Mouse (Mus musculus): Measurements from ENCODE around the gene Dhh. TPM values are rescaled to one million over a fixed set of nuclear protein-coding genes. Genes with fewer than 3 reads are reported as not detected.

The Dhh gene
- total and polyA plus RNA-seq, 2 experiments from 2014 or later, result 1.7 to 4.8 TPM

GRCm38 (mm10) chr15:98930017-98930734 lies 31.8 kb upstream of the Dhh start:
- no peak for DNase-seq (ENCODE audit: low spot score)
- Histone ChIP-seq H3K4me3 (ENCODE audit: low read depth, low read length) (no peak overlapping the region), H3K4me2 (ENCODE audit: low read depth, low read length) (no peak overlapping the region), H3K27me3 (ENCODE audit: control insufficient read depth, insufficient read depth, low read length) (no peaks in the 10 kb centered on the region), H3K27ac (ENCODE audit: low read depth) (peak overlapping the region; percentile 43), H3K9me3 (replicated peaks; ENCODE audit: control insufficient read depth, low read length) (no peaks in the 10 kb centered on the region), H3K36me3 (replicated peaks; ENCODE audit: control insufficient read depth, insufficient read depth, low read length) (peaks cover 13% of the 10 kb centered on the region), H3K4me1 (ENCODE audit: control insufficient read depth, insufficient read depth) (peaks cover under 1% of the 10 kb centered on the region; the same call in 1 of the 2 replicates), H3K9ac (replicated peaks; ENCODE audit: low read depth, low read length) (no peak overlapping the region)
- no peak for TF ChIP-seq EP300 (IDR thresholded peaks at IDR 0.05; ENCODE audit: low read depth)
- TF ChIP-seq CTCF (IDR thresholded peaks at IDR 0.05; ENCODE audit: low read depth), result no peak
- 45% methylated on average over 8 of the region's 8 CpGs for WGBS
- ATAC-seq (ENCODE audit: insufficient read depth, low read depth), result no peak

- Histone ChIP-seq H3K27ac (ENCODE audit: low read depth) (peak overlapping the region; percentile 43), H3K27me3 (ENCODE audit: control insufficient read depth, insufficient read depth, low read length) (no peaks in the 10 kb centered on the region), H3K9me3 (replicated peaks; ENCODE audit: control insufficient read depth, low read length) (no peaks in the 10 kb centered on the region), H3K4me3 (ENCODE audit: low read depth, low read length) (no peak overlapping the region), H3K36me3 (replicated peaks; ENCODE audit: control insufficient read depth, insufficient read depth, low read length) (peaks cover 13% of the 10 kb centered on the region), H3K9ac (replicated peaks; ENCODE audit: low read depth, low read length) (no peak overlapping the region), H3K4me2 (ENCODE audit: low read depth, low read length) (no peak overlapping the region), H3K4me1 (ENCODE audit: control insufficient read depth, insufficient read depth) (no peaks in the 10 kb centered on the region; the same call in 1 of the 2 replicates)
- ATAC-seq (ENCODE audit: insufficient read depth, low read depth) (peak; percentile 87), DNase-seq (ENCODE audit: low spot score) (peak; percentile 94)
- 12% methylated on average over 13 of the region's 13 CpGs for WGBS
- TF ChIP-seq EP300 (IDR thresholded peaks at IDR 0.05; ENCODE audit: low read depth) (peak; percentile 69; the same call in 1 of the 2 replicates), CTCF (IDR thresholded peaks at IDR 0.05; ENCODE audit: low read depth) (peak; percentile 83)
Measured at GRCm38 (mm10) chr15:98928598-98929240, 30.4 kb upstream of the Dhh start.

- Histone ChIP-seq H3K4me1 (ENCODE audit: control insufficient read depth, insufficient read depth) (no peaks in the 10 kb centered on the region), H3K36me3 (replicated peaks; ENCODE audit: control insufficient read depth, insufficient read depth, low read length) (peaks cover 13% of the 10 kb centered on the region), H3K4me3 (ENCODE audit: low read depth, low read length) (no peak overlapping the region), H3K9me3 (replicated peaks; ENCODE audit: control insufficient read depth, low read length) (no peaks in the 10 kb centered on the region), H3K4me2 (ENCODE audit: low read depth, low read length) (no peak overlapping the region), H3K27me3 (ENCODE audit: control insufficient read depth, insufficient read depth, low read length) (no peaks in the 10 kb centered on the region), H3K27ac (ENCODE audit: low read depth) (no peak overlapping the region), H3K9ac (replicated peaks; ENCODE audit: low read depth, low read length) (no peak overlapping the region)
- TF ChIP-seq CTCF (IDR thresholded peaks at IDR 0.05; ENCODE audit: low read depth) (no peak), EP300 (IDR thresholded peaks at IDR 0.05; ENCODE audit: low read depth) (no peak)
- DNase-seq (ENCODE audit: low spot score), result no peak
- WGBS, result 77% methylated on average over 5 of the region's 5 CpGs
- no peak for ATAC-seq (ENCODE audit: insufficient read depth, low read depth)
Measured at GRCm38 (mm10) chr15:98927566-98927965, 29.2 kb upstream of the Dhh start.

- WGBS, result 58% methylated on average over 3 of the region's 3 CpGs
- H3K4me2 ChIP-seq (ENCODE audit: low read depth, low read length), result no peak overlapping the region
- H3K4me1 ChIP-seq (ENCODE audit: control insufficient read depth, insufficient read depth), result no peaks in the 10 kb centered on the region
- H3K4me3 ChIP-seq (ENCODE audit: low read depth, low read length), result no peak overlapping the region
- TF ChIP-seq CTCF (IDR thresholded peaks at IDR 0.05; ENCODE audit: low read depth) (no peak), EP300 (IDR thresholded peaks at IDR 0.05; ENCODE audit: low read depth) (no peak)
- ATAC-seq (ENCODE audit: insufficient read depth, low read depth), result no peak
- no peak overlapping the region for H3K9ac ChIP-seq (replicated peaks; ENCODE audit: low read depth, low read length)
- no peaks in the 10 kb centered on the region for H3K27me3 ChIP-seq (ENCODE audit: control insufficient read depth, insufficient read depth, low read length)
- no peak for DNase-seq (ENCODE audit: low spot score)
- H3K9me3 ChIP-seq (replicated peaks; ENCODE audit: control insufficient read depth, low read length), result no peaks in the 10 kb centered on the region
- H3K27ac ChIP-seq (ENCODE audit: low read depth), result no peak overlapping the region
- 0 out of 2 replicates have a peak, but pooled peaks cover 3% of the 10 kb centered on the region for H3K36me3 ChIP-seq (replicated peaks; ENCODE audit: control insufficient read depth, insufficient read depth, low read length)
Measured at GRCm38 (mm10) chr15:98924682-98925081, 26.3 kb upstream of the Dhh start.

DNA sequence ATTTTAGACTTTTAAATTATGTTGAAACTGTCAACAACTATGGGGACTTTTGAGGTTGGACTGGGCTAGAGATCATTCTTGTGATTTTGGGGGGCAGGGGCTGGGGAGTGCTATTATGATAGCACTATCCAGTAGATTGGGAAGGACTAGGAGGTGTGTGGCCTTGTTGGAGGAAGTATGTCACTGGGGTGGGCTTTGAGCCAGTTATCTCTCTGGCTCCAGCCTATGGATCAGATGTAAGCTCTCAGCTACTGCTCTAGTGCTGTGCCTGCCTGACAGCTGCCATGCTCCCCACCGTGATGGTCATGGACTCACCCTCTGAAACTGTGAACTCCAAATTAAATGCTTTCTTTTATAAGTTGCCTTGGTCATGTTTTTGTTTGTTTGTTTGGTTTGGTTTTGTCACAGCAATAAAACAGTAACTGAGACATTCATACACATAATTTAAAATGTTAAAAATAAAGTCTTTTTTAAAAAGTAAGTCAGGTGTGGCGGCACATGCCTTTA lies 24.7 kb upstream of the Dhh start:
- Histone ChIP-seq H3K27me3 (ENCODE audit: control insufficient read depth, insufficient read depth, low read length) (no peaks in the 10 kb centered on the region), H3K4me1 (ENCODE audit: control insufficient read depth, insufficient read depth) (no peaks in the 10 kb centered on the region), H3K27ac (ENCODE audit: low read depth) (no peak overlapping the region), H3K4me3 (ENCODE audit: low read depth, low read length) (no peak overlapping the region), H3K9me3 (replicated peaks; ENCODE audit: control insufficient read depth, low read length) (no peaks in the 10 kb centered on the region), H3K9ac (replicated peaks; ENCODE audit: low read depth, low read length) (no peak overlapping the region), H3K4me2 (ENCODE audit: low read depth, low read length) (no peak overlapping the region), H3K36me3 (replicated peaks; ENCODE audit: control insufficient read depth, insufficient read depth, low read length) (0 out of 2 replicates have a peak, but pooled peaks cover 3% of the 10 kb centered on the region)
- DNase-seq (ENCODE audit: low spot score) (no peak), ATAC-seq (ENCODE audit: insufficient read depth, low read depth) (no peak)
- 72% methylated on average over 2 of the region's 2 CpGs for WGBS
- no peak for TF ChIP-seq CTCF (IDR thresholded peaks at IDR 0.05; ENCODE audit: low read depth)
- no peak for TF ChIP-seq EP300 (IDR thresholded peaks at IDR 0.05; ENCODE audit: low read depth)

Data from heart, postnatal 0 days (tissue).